Mouse (Mus musculus): ENCODE data around the gene Lenep.

GRCm38 (mm10) chr3:89390111-89390515 is 12.5 kb downstream of the Lenep start:
- TF ChIP-seq GATA1 (IDR thresholded peaks at IDR 0.05; ENCODE audit: low read length): no peak
- TF ChIP-seq TAL1 (IDR thresholded peaks at IDR 0.05; ENCODE audit: low read length): no peak

Measured in erythroblast, embryonic 14.5 days (primary cell).